Mouse (Mus musculus) gastrocnemius, postnatal 25 days (tissue): ENCODE measurements around the gene Tnni1. TPM values are rescaled to one million over a fixed set of nuclear protein-coding genes. Genes with fewer than 3 reads are reported as not detected.

ENCODE experiments used
- DNase-seq: peaks from one replicate; pipeline ENCODE4 v3.0.0; 2022
- total RNA-seq, 2 experiments: library from RNA; stranded (reverse); gene quantifications; 1 replicate in 1 of 2; 2 replicates in 1 of 2; pipeline ENCODE4 v1.2.3; 2021

Tnni1 gene
- total RNA-seq, 2 experiments from 2014 or later: 73.2 to 356 TPM

GRCm38 (mm10) chr1:135844481-135844880 lies 65.2 kb downstream of the Tnni1 start:
- DNase-seq: no peak

DNA sequence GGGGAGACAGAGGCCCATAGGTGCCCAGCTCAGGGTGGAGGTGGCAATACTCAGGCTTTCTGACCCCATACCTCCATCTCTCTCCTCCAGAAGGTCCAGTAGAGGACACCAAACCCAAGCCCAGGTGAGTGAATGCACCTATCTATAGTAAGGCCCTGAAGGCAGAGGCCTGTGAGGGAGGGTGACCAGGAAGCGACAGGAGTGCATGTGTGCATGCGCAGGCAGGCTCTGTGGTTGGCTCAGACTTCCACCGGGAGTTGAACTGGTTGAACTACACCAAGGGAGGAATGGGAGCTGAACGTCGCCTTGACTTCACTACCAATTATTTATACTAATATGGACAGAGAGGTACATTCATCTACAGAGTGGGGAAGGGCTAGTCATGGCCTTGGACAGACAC lies 67.4 kb downstream of the Tnni1 start:
- DNase-seq: no peak

- DNase-seq: no peak
These were observed 67.9 kb downstream of the Tnni1 start for GRCm38 (mm10) chr1:135847139-135847562.

- no peak for DNase-seq
These were observed 68.5 kb downstream of the Tnni1 start for GRCm38 (mm10) chr1:135847611-135848351.

- DNase-seq: peak; percentile 20
These were observed 71.7 kb downstream of the Tnni1 start for GRCm38 (mm10) chr1:135850722-135851512.

GRCm38 (mm10) chr1:135852044-135852756 lies 73.0 kb downstream of the Tnni1 start:
- no peak for DNase-seq

GRCm38 (mm10) chr1:135853200-135853599 lies 74.0 kb downstream of the Tnni1 start:
- no peak for DNase-seq

DNA sequence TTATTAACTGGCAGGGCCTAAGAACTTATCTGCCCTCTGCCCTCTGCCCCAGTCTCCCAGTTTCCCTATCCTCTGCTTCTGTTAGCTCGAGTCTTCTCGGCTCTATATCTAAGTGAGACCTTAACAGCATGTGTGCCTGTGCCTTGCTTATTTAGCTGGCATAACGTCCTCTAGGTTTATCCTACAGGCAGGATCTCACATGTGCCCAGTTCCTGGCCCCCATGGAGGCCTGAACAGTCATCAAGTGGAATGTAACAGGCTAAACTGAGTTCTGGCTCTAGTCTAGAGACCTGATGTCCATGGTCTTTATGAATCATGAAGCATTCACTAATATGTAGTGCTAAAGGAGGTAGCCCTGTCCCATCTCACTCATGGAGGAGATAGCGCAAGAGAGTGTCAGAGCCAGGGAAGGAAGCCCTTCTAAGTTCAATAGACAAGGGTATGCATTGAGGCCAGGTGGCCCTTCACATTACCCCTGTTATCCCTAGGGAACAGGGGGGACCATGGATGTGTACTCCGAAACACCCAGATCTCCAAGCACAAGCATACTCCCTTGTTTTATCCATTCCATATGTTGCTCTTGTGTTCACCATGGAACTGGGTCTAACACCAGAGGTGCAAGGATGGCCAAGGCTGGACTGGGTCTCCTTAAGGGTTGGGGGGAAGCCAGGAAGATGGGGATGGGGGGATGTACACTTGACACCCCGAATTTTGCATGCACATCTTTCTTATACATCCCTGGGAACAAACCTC lies 75.5 kb downstream of the Tnni1 start:
- DNase-seq: no peak

GRCm38 (mm10) chr1:135855344-135855687 lies 76.1 kb downstream of the Tnni1 start:
- no peak for DNase-seq

GRCm38 (mm10) chr1:135856070-135856469 lies 76.8 kb downstream of the Tnni1 start:
- no peak for DNase-seq

GRCm38 (mm10) chr1:135857137-135857775 lies 78.0 kb downstream of the Tnni1 start:
- DNase-seq: no peak

- DNase-seq: no peak
These were observed 79.3 kb downstream of the Tnni1 start for GRCm38 (mm10) chr1:135858533-135858932.

Other genes starting within 250 kb of the Tnni1 start
- 10 to 100 TPM in 1 of 2 experiments, 1 to 10 TPM in 1; 7.9 to 11.1 TPM for gene Nav1, start 172.1 kb upstream of the Tnni1 start, total RNA-seq
- gene Csrp1, start 59.4 kb upstream of the Tnni1 start, total RNA-seq: 10 to 100 TPM; 24.8 to 41.1 TPM
- 100 to 1,000 TPM in 1 of 2 experiments, 10 to 100 TPM in 1; 56.9 to 161 TPM for gene Phlda3, start 13.3 kb upstream of the Tnni1 start, total RNA-seq
- gene Lad1, start 39.2 kb downstream of the Tnni1 start, total RNA-seq: not detected
- 1 to 10 TPM; 6.2 to 8.4 TPM for gene Tnnt2, start 56.9 kb downstream of the Tnni1 start, total RNA-seq
- gene Pkp1, start 139.8 kb downstream of the Tnni1 start, total RNA-seq: under 1 TPM in 1 of 2 experiments, not detected in 1; 0.11 TPM
- 10 to 100 TPM in 1 of 2 experiments, 1 to 10 TPM in 1; 5.7 to 11.2 TPM for gene Igfn1, start 226.9 kb downstream of the Tnni1 start, total RNA-seq
- gene Tmem9, start 228.7 kb downstream of the Tnni1 start, total RNA-seq: 1 to 10 TPM; 5.8 to 7.0 TPM